ENCODE assay signal across 11 mouse cellular contexts in the genomic region with DNA sequence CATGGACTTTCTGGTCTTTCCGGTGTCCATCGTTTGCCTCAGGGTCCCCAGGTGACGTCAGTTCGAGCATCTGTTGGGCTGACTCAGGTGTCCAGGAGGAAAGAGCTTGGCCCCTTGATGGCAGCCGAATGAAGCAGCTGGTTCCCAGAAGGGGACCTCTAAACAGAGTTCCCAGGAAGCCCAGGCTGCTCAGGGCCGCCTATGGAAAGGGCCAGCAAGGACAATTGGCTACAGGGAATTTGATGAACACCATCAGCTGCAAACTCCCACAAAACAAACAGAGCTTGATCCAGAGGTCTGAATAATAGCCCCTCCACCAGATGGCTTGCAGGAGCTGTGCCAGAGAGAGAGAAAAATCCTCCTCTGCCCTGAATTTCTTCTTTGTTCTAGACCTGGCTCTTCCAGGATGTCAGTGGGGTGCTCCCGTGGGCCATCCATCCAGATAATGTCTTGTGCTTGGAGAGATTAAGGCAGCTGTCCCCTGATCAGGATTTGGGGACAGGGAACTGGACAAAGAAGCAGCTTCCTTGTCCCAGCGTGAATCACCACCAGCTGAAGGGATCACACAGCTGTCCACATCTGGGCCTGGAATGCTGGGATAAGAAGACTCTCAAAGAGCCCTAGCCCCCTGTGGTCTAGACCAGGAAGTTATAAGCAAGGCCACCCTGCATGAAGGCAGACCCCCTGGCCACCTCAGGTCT. TPM values are rescaled to one million over a fixed set of nuclear protein-coding genes. Genes with fewer than 3 reads are reported as not detected.
DNase-seq lines count a peak whose midpoint lies in the region; ATAC-seq and TF ChIP-seq lines count a peak whose summit lies in the region.
"Had no signal": no experiment of that assay in that cellular context is flagged by ENCODE, and none has a peak within 500 bp of the region (broad histone marks: within the 10 kb centered on the region; RNA-seq: fewer than 3 reads in every experiment).

No protein-coding gene starts in this region.

- H3K27me3 ChIP-seq in kidney, adult 2 months (replicated peaks; ENCODE audit: control insufficient read depth, insufficient read depth, low read length): no peaks in the 10 kb centered on the region
- H3K27me3 ChIP-seq in kidney, embryonic 16.5 days (ENCODE audit: insufficient read depth, low read length): no peaks in the 10 kb centered on the region

- DNase-seq in kidney, adult 9 months: peak; percentile 22
- no peak for DNase-seq in kidney, adult 2 months
- DNase-seq in NIH3T3 (ENCODE audit: low read depth): peak; percentile 29
- peak; percentile 17 to 30 for DNase-seq in gastrocnemius, adult 8-10 months (ENCODE audit: low spot score in 2 of 2)
- DNase-seq in right cerebral cortex, postnatal 36 days (ENCODE audit: low spot score in 2 of 2): no peak
- no peak for DNase-seq in layer of hippocampus, adult 9-11 months
- DNase-seq: adrenal gland, postnatal 36 days; right cerebral cortex, postnatal 4 days had no signal

- 81% methylated on average over 8 of the region's 8 CpGs for WGBS in kidney, adult 2 months
- WGBS in kidney, embryonic 16.5 days: 67% methylated on average over 8 of the region's 8 CpGs

- TF ChIP-seq CTCF in kidney, adult 2 months (conservative IDR thresholded peaks at IDR 0.05; ENCODE audit: insufficient read depth, insufficient read length, low read depth, low read length): no peak

- H3K4me3 ChIP-seq in kidney, adult 2 months (ENCODE audit: insufficient read depth, low read depth, low read length): no peak overlapping the region
- H3K4me3 ChIP-seq in kidney, embryonic 16.5 days (ENCODE audit: low read length): no peak overlapping the region
- H3K4me3 ChIP-seq: megakaryocyte, embryonic 14.5 days had no signal

- H3K4me1 ChIP-seq in kidney, adult 2 months (ENCODE audit: control insufficient read depth, insufficient read depth, low read length): no peaks in the 10 kb centered on the region
- H3K4me1 ChIP-seq in kidney, embryonic 16.5 days (ENCODE audit: insufficient read depth, low read length): 0 out of 2 replicates have a peak, but pooled peaks cover 4% of the 10 kb centered on the region

- H3K9me3 ChIP-seq in kidney, embryonic 16.5 days (ENCODE audit: low read length): no peaks in the 10 kb centered on the region
- H3K9me3 ChIP-seq: megakaryocyte, embryonic 14.5 days had no signal

- ATAC-seq in kidney, embryonic 16.5 days (ENCODE audit: low FRiP score, low TSS enrichment): peak; percentile 67; the same call in 1 of the 2 replicates
- no peak for ATAC-seq in monocyte, adult 5-6 weeks (replicated peaks; ENCODE audit: insufficient number of reproducible peaks, low FRiP score, low TSS enrichment, poor library complexity, severe bottlenecking)

- H3K9ac ChIP-seq in kidney, embryonic 16.5 days (replicated peaks; ENCODE audit: low read length): no peak overlapping the region

- no peak overlapping the region for H3K4me2 ChIP-seq in kidney, embryonic 16.5 days (replicated peaks; ENCODE audit: low read depth, low read length)

- no peaks in the 10 kb centered on the region for H3K36me3 ChIP-seq in kidney, adult 2 months (ENCODE audit: control insufficient read depth, insufficient read depth, low read length)
- no peaks in the 10 kb centered on the region for H3K36me3 ChIP-seq in kidney, embryonic 16.5 days (ENCODE audit: insufficient read depth, low read length)

- no peak for TF ChIP-seq POLR2A in kidney, adult 2 months (IDR thresholded peaks at IDR 0.05; ENCODE audit: low read depth, low read length)

- no peak overlapping the region for H3K27ac ChIP-seq in kidney, adult 2 months (ENCODE audit: insufficient read depth, low read depth, low read length)
- peak overlapping the region; percentile 74 for H3K27ac ChIP-seq in kidney, embryonic 16.5 days (ENCODE audit: low read length)

RNA-seq across cellular contexts. Expression of a gene that starts 29.6 kb away (rescaled TPM):
- polyA plus RNA-seq in kidney, adult 2 months (2012; rRNA removed): 50.0 and 59.5 TPM in 2 replicates
- 10 to 100 TPM in 3 of 4 experiments, 1 to 10 TPM in 1; 9.7 to 30.8 (median 14.9) TPM for total RNA-seq in gastrocnemius, adult 8-10 months (2022)
- polyA plus RNA-seq in kidney, embryonic 16.5 days (2015; fragmentation: Nextera tagmentation; extraction: Ambion mirVana): 26.5 and 29.1 TPM in 2 replicates
- total RNA-seq in monocyte, adult 5-6 weeks (2017): 0.38 to 6.7 TPM (median 0.39 TPM) in 3 replicates

Comparison
In these comparisons a context has a peak if more than half of its experiments do, and no peak if none do; other contexts are left out.
1. DNase-seq: peak in kidney, adult 9 months (single experiment), NIH3T3 (single experiment) and gastrocnemius, adult 8-10 months (2 of 2); none in kidney, adult 2 months (single experiment), right cerebral cortex, postnatal 36 days (0 of 2) and layer of hippocampus, adult 9-11 months (single experiment).